Mouse (Mus musculus): ENCODE results near the gene Btbd35f4.
"Not testable (repeated sequence)": the region's sequence is repeated elsewhere in the genome, so short reads cannot be mapped to it uniquely, and the experiment has no call there.

The Btbd35f4 gene

GRCm38 (mm10) chrX:4800196-4800595, at the start of gene Btbd35f4:
TSS of gene Btbd35f4 (plus strand) at chrX:4800496.
- DNase-seq (ENCODE audit: low spot score in 2 of 2), result not testable (repeated sequence)

DNA sequence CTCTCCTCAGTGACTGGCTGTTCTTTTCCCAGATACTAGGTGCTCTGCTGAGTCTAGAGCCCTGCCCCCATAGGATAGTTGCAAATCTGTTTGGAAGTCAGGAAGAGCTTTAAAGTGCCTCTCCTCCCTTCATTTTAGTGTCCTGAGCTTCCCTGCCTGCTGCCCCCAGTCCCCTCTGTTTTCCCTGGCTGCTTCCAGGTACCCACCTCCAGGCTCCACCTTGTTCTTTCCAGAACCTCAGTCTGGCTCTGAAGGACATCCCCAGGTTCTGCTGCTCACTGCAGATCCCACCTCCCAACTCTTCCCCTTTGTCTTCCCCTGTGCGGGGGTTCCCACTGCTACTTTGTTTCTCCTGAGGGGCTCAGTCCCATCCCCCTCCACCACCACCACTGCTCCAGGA, 39.7 kb downstream of the Btbd35f4 start:
- peak in 1 of 2 experiments; percentile 59 for DNase-seq (ENCODE audit: low spot score in 2 of 2)

All from urinary bladder, postnatal 4 days (tissue).